Mouse (Mus musculus) small intestine, adult 2 months (tissue): ENCODE results near the gene Hsd17b6.

ENCODE experiments used
- CTCF ChIP-seq: fragments of 200-500 bp; IDR thresholded peaks from 2 replicates; pipeline ENCODE4 v1.5.1; 2012; ENCODE audit warnings: low read depth, mild to moderate bottlenecking, control low read depth, inconsistent platforms, low read length, moderate library complexity, mixed read lengths; ENCODE audit not compliant: insufficient replicate concordance, insufficient read length; ENCODE audit errors: extremely low read depth
- POLR2A ChIP-seq: fragments of 200-500 bp; IDR thresholded peaks from 2 replicates; pipeline ENCODE4 v1.6.1; 2012; ENCODE audit warnings: low read depth, mild to moderate bottlenecking, control low read depth, inconsistent platforms, low read length, moderate library complexity

DNA sequence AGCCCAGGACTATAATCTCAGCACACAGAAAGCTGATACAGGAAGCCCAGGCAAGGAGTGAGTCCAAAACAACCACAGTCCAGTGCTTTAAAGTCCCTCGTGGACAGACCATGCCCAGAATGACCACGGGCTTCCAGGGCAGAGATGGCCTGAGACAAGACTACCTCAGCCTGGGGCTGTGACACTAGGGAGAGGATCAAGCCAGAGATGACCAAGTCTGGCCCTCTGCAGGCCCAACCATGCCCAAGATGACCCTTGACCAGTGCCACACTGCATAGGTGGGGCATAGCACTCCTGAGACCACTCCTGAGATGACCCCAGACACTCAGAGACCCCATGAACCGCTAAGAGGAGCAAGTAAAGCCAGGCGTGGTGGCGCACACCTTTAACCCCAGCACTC, 2.3 kb upstream of the Hsd17b6 start:
- TF ChIP-seq POLR2A (no peak), CTCF (no peak)
